Mouse (Mus musculus): ENCODE measurements at regions not wholly inside any gene's neighbourhood (a gene's known extent, or its start where the extent isn't known, plus 50 kb on each side); places are given as distances from the start of the nearest gene placed in this dataset.
"Not testable (repeated sequence)": the region's sequence is repeated elsewhere in the genome, so short reads cannot be mapped to it uniquely, and the experiment has no call there.

GRCm38 (mm10) chr3:155815693-155816092, 722.5 kb downstream of the Lrriq3 start:
- H3K9me3 ChIP-seq = no peaks in the 10 kb centered on the region
- 67% methylated on average over 2 of the region's 2 CpGs for WGBS
- no peaks in the 10 kb centered on the region for H3K27me3 ChIP-seq
- H3K4me1 ChIP-seq = no peaks in the 10 kb centered on the region
- H3K27ac ChIP-seq = no peak overlapping the region
- H3K9ac ChIP-seq = no peak overlapping the region
- H3K4me3 ChIP-seq = no peak overlapping the region
- no peak for ATAC-seq (ENCODE audit: insufficient number of reproducible peaks, insufficient read depth, low FRiP score, low TSS enrichment)
- H3K36me3 ChIP-seq = no peaks in the 10 kb centered on the region
- no peak overlapping the region for H3K4me2 ChIP-seq (replicated peaks)

- no peak overlapping the region for H3K4me2 ChIP-seq (replicated peaks)
- 0 out of 2 replicates have a peak, but pooled peaks have one; percentile 67 for ATAC-seq (ENCODE audit: insufficient number of reproducible peaks, insufficient read depth, low FRiP score, low TSS enrichment)
- H3K9me3 ChIP-seq = no peaks in the 10 kb centered on the region
- no peak overlapping the region for H3K9ac ChIP-seq
- H3K27ac ChIP-seq = no peak overlapping the region
- no peaks in the 10 kb centered on the region for H3K36me3 ChIP-seq
- no peaks in the 10 kb centered on the region for H3K4me1 ChIP-seq
- WGBS = 89% methylated on average over 2 of the region's 2 CpGs
- no peaks in the 10 kb centered on the region for H3K27me3 ChIP-seq
- H3K4me3 ChIP-seq = no peak overlapping the region
Measured at GRCm38 (mm10) chr3:155824863-155825262, 731.6 kb downstream of the Lrriq3 start.

GRCm38 (mm10) chr3:155866286-155866685, 695.3 kb upstream of the Negr1 start:
- H3K4me2 ChIP-seq (replicated peaks) = no peak overlapping the region
- H3K36me3 ChIP-seq = no peaks in the 10 kb centered on the region
- ATAC-seq (ENCODE audit: insufficient number of reproducible peaks, insufficient read depth, low FRiP score, low TSS enrichment) = no peak
- no peak overlapping the region for H3K4me3 ChIP-seq
- H3K4me1 ChIP-seq = no peaks in the 10 kb centered on the region
- no peaks in the 10 kb centered on the region for H3K27me3 ChIP-seq
- H3K9ac ChIP-seq = no peak overlapping the region
- no peaks in the 10 kb centered on the region for H3K9me3 ChIP-seq
- H3K27ac ChIP-seq = no peak overlapping the region

GRCm38 (mm10) chr3:155875696-155876095, 685.9 kb upstream of the Negr1 start:
- Histone ChIP-seq H3K4me3 (no peak overlapping the region), H3K9me3 (no peaks in the 10 kb centered on the region), H3K27ac (no peak overlapping the region), H3K9ac (no peak overlapping the region), H3K4me1 (no peaks in the 10 kb centered on the region), H3K27me3 (no peaks in the 10 kb centered on the region), H3K4me2 (replicated peaks) (no peak overlapping the region), H3K36me3 (no peaks in the 10 kb centered on the region)
- ATAC-seq (ENCODE audit: insufficient number of reproducible peaks, insufficient read depth, low FRiP score, low TSS enrichment) = no peak
- 93% methylated on average over 3 of the region's 3 CpGs for WGBS

GRCm38 (mm10) chr3:155878401-155878800, 683.2 kb upstream of the Negr1 start:
- no peak overlapping the region for H3K27ac ChIP-seq
- WGBS = 53% methylated on average over 2 of the region's 2 CpGs
- no peak for ATAC-seq (ENCODE audit: insufficient number of reproducible peaks, insufficient read depth, low FRiP score, low TSS enrichment)

GRCm38 (mm10) chr3:155880722-155881121, 680.9 kb upstream of the Negr1 start:
- no peak overlapping the region for H3K4me3 ChIP-seq
- H3K36me3 ChIP-seq = no peaks in the 10 kb centered on the region
- H3K9me3 ChIP-seq = no peaks in the 10 kb centered on the region
- no peaks in the 10 kb centered on the region for H3K4me1 ChIP-seq
- H3K27me3 ChIP-seq = no peaks in the 10 kb centered on the region
- ATAC-seq (ENCODE audit: insufficient number of reproducible peaks, insufficient read depth, low FRiP score, low TSS enrichment) = no peak
- no peak overlapping the region for H3K27ac ChIP-seq
- H3K9ac ChIP-seq = no peak overlapping the region
- WGBS = 81% methylated on average over 4 of the region's 4 CpGs
- no peak overlapping the region for H3K4me2 ChIP-seq (replicated peaks)

More at GRCm38 (mm10) chr3:155878401-155878800, 683.2 kb upstream of the Negr1 start:
- Histone ChIP-seq H3K27me3 (no peaks in the 10 kb centered on the region), H3K4me1 (no peaks in the 10 kb centered on the region), H3K9ac (no peak overlapping the region), H3K9me3 (no peaks in the 10 kb centered on the region), H3K4me2 (replicated peaks) (no peak overlapping the region), H3K36me3 (no peaks in the 10 kb centered on the region), H3K4me3 (no peak overlapping the region)

- no peak for ATAC-seq (ENCODE audit: insufficient number of reproducible peaks, insufficient read depth, low FRiP score, low TSS enrichment)
- Histone ChIP-seq H3K9me3 (no peaks in the 10 kb centered on the region), H3K27ac (no peak overlapping the region), H3K27me3 (no peaks in the 10 kb centered on the region), H3K4me2 (replicated peaks) (no peak overlapping the region), H3K4me3 (no peak overlapping the region), H3K9ac (no peak overlapping the region), H3K36me3 (no peaks in the 10 kb centered on the region), H3K4me1 (no peaks in the 10 kb centered on the region)
- 85% methylated on average over 6 of the region's 6 CpGs for WGBS
Measured at GRCm38 (mm10) chr3:155915981-155916380, 645.6 kb upstream of the Negr1 start.

GRCm38 (mm10) chr3:155942896-155943295, 618.7 kb upstream of the Negr1 start:
- no peak for ATAC-seq (ENCODE audit: insufficient number of reproducible peaks, insufficient read depth, low FRiP score, low TSS enrichment)
- H3K9ac ChIP-seq = no peak overlapping the region
- no peak overlapping the region for H3K4me2 ChIP-seq (replicated peaks)
- no peaks in the 10 kb centered on the region for H3K4me1 ChIP-seq
- 70% methylated on average over 2 of the region's 2 CpGs for WGBS
- H3K4me3 ChIP-seq = no peak overlapping the region
- H3K27me3 ChIP-seq = no peaks in the 10 kb centered on the region
- H3K9me3 ChIP-seq = no peaks in the 10 kb centered on the region
- H3K27ac ChIP-seq = no peak overlapping the region
- H3K36me3 ChIP-seq = no peaks in the 10 kb centered on the region

GRCm38 (mm10) chr3:155944042-155944735, 617.4 kb upstream of the Negr1 start:
- no peak for ATAC-seq (ENCODE audit: insufficient number of reproducible peaks, insufficient read depth, low FRiP score, low TSS enrichment)
- Histone ChIP-seq H3K27ac (no peak overlapping the region), H3K9me3 (no peaks in the 10 kb centered on the region), H3K9ac (no peak overlapping the region), H3K4me3 (no peak overlapping the region), H3K4me2 (replicated peaks) (no peak overlapping the region), H3K4me1 (no peaks in the 10 kb centered on the region), H3K36me3 (no peaks in the 10 kb centered on the region), H3K27me3 (no peaks in the 10 kb centered on the region)
- 57% methylated on average over 2 of the region's 2 CpGs for WGBS

- no peak overlapping the region for H3K27ac ChIP-seq
Measured at GRCm38 (mm10) chr3:155945188-155945587, 616.4 kb upstream of the Negr1 start.

GRCm38 (mm10) chr3:155962496-155962895, 599.1 kb upstream of the Negr1 start:
- not testable (repeated sequence) for H3K4me3 ChIP-seq; H3K9ac ChIP-seq; H3K4me2 ChIP-seq (replicated peaks); H3K27ac ChIP-seq; H3K36me3 ChIP-seq; H3K4me1 ChIP-seq; H3K9me3 ChIP-seq; H3K27me3 ChIP-seq
- ATAC-seq (ENCODE audit: insufficient number of reproducible peaks, insufficient read depth, low FRiP score, low TSS enrichment) = 0 out of 2 replicates have a peak, but pooled peaks have one; percentile 35
- 40% methylated on average over 2 of the region's 2 CpGs for WGBS

More at GRCm38 (mm10) chr3:155945188-155945587, 616.4 kb upstream of the Negr1 start:
- Histone ChIP-seq H3K9ac (no peak overlapping the region), H3K4me1 (no peaks in the 10 kb centered on the region), H3K9me3 (no peaks in the 10 kb centered on the region), H3K27me3 (no peaks in the 10 kb centered on the region), H3K4me2 (replicated peaks) (no peak overlapping the region), H3K4me3 (no peak overlapping the region), H3K36me3 (no peaks in the 10 kb centered on the region)
- no peak for ATAC-seq (ENCODE audit: insufficient number of reproducible peaks, insufficient read depth, low FRiP score, low TSS enrichment)
- whole genome bisulfite sequencing = 93% methylated on average over 2 of the region's 2 CpGs

- H3K4me2 ChIP-seq (replicated peaks) = no peak overlapping the region
- no peak overlapping the region for H3K27ac ChIP-seq
- H3K36me3 ChIP-seq = no peaks in the 10 kb centered on the region
- H3K4me3 ChIP-seq = no peak overlapping the region
- no peaks in the 10 kb centered on the region for H3K27me3 ChIP-seq
- no peaks in the 10 kb centered on the region for H3K4me1 ChIP-seq
- no peaks in the 10 kb centered on the region for H3K9me3 ChIP-seq
- ATAC-seq (ENCODE audit: insufficient number of reproducible peaks, insufficient read depth, low FRiP score, low TSS enrichment) = no peak
- WGBS = 75% methylated on average over 2 of the region's 2 CpGs
- no peak overlapping the region for H3K9ac ChIP-seq
Measured at GRCm38 (mm10) chr3:155979636-155980035, 582.0 kb upstream of the Negr1 start.

Data from embryonic facial prominence, embryonic 12.5 days (tissue).